Mouse (Mus musculus) urinary bladder, postnatal 36 days (tissue): Measurements from ENCODE around the gene Tor1b.

ENCODE experiments used
- DNase-seq, 2 experiments: peaks; one replicate each; pipeline ENCODE4 v3.0.0; 2022; ENCODE audit warnings: low spot score in 2 of 2, mixed read lengths in 1 of 2

Gene Tor1b

DNA sequence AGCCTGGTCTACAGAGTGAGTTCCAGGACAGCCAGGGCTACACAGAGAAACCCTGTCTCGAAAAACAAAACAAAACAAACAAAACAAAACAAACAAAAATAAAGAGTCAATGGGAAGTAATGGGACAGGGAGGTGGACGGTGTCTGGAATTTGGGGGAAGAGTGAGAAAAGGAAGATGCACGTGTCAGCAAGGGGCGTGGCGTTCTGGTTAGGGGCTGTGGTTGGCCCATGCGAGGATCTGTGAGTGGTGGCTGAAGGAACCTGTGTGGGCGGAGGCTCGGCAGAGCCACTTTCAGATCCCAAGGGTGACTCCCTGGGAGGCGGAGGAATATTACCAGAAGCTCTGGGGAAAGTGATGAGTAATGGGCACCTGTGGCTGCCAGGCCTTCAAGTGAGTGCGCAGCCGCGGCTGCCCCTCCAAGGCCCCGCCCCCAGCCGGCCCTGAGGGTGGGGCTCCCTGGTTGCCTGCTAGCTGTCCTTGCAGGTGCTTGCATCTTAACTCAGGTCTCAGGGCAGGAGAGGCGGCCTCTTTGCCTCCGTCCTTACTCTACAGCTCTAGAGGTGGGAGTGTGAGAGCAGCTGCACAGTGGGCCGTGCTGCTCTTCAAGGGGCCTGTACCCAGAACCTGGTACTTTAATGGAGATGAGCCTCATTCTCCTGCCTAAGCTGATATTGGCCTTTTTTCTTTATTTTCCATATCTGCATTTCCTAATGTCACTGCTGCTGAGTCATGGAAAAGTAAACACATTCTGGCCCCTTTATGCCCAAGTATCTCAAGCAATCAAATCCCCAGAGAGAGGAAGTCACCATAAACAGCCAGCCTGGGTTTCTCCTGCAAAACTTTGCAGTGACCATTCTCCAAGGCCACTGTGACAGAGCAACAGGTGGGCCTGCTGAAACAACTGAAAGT lies 32.6 kb downstream of the Tor1b start:
- peak; percentile 70 to 80 for DNase-seq

DNA sequence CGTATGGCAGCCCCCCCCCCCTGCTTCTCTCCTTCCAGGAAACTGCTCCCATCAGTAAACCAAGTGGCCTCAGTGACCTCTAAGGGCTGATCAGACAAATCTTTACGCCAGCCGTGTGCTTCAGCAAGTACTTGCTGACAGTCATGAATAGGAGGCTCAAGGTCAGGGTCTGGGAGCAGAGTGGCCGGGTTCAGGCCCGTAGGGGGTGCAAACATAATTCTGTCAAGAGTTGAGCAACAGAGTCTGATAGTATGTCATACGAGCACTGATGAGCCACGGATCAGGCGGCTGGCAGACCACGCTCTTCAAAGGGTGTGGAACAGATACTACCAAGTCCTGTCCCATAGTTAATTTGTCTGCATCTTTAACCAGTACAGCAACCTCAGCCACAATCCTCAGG lies 37.5 kb downstream of the Tor1b start:
- DNase-seq: no peak

DNA sequence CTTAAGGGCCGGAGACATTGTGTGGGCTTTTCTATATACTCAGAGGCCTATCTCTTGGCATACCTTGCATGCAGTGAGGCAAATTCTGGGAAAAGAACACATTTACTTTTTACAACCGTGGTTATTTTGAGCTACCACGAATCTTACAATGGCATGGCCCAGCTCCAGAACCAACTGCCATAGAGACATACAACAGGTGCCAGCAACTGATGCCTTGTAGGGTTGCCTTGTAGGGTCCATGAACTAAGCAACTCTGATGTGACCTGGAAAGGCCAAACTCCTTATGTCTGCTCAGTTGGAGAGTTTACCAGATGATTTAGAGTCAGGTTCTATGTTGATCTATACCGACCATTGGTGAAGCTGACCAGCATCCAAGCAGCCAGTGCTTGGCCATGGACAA lies 42.1 kb downstream of the Tor1b start:
- no peak for DNase-seq

DNA sequence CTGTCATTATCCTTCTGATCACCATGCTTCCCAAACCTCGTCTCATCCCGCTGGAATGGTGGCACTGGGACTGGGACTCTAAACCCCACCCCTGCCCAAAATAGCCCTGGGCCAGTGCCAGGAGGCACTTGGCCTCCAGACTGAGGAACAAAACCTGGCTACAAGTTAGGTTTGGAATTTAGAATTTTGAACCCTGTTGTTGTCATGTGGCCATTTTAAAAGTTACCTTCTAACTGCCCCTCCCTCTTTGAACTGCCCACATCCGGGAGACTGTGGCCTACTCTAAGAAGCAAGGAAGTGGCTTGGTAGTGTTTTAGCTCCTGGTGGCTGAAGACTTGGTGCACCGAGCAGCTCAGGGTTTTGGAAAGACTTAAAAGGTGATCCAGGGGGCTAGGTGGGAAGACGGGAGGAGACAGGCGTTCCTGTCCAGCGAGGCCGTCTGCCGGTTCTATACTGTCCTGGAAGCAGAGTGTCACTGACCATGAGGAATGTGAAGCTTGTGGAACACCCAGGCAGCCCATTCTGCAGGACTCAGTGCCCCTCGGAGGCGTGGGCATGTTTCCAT lies 42.8 kb downstream of the Tor1b start:
- DNase-seq: no peak

DNA sequence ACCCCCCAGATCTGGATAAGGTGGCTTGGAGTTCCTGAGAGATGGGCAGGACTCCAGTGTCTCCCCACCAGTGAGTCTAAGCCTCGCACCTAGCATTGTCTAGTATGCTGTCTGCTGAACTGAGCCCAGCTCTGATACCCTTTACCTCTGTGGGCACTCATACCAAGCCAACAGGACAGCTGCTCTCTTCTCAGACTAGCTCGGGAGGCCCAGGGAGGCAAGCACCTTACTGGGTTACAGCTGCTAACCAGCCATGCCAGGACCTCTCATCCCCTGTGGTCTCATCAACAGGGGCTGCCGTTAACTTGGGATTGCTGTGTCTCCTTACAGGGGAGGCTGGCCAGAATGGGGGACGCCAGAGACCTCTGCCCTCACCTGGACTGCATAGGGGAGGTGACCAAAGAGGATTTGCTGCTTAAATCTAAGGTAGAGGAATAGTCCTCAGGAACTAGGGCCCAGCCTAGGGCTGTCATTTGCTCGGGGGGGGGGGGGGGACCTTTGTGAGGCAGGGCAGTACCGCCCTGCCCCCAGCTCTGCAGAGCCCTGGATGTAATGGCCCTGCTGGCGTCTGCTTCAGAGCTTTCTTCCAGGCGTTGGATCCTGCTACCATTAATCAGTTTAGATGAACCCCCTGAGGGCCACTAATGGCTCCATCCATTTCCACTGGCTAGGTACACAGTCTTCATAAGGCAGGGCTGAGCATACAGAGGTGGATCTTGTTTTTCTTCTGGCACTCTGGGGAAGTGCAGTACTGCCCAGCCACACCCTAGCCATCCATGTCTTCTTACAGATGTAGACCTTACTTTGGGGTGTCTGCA lies 45.9 kb downstream of the Tor1b start:
- no peak for DNase-seq

DNA sequence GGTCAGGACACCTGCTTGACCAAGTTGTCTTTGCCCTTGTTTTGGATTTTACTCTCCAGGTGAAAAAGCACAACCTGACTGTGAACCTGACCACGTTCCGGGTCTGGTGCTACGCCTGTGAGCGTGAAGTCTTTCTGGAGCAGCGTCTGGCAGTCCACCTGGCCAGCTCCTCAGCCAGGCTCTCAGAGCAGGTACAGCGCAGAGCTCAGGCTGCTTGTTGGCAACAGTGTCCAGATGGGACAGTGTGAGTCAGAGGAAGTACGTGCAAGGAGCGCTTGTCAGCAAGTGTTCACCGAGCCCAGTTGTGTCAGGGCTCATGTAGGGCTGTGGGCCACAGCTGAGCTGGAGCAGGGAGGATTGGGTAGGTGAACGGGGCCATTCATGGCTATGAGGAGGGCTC lies 50.1 kb downstream of the Tor1b start:
- no peak for DNase-seq

DNA sequence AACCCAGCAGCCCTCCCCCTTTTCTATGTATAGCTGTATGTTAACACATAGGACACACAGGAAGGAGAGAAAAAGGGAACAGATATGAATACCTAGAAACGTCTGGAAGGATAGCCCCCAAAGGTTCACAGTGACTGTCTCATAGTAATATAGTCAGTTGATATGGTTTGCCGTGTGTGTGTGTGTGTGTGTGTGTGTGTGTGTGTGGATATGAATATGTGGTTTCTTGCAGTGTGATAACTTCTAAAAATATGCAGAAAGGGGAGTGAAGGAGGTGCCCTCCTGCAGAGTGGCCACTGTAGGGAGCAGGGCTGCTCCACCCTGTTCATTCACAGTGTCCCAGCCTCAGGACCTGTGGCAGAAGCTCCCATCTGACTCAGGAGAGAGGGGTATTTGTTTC lies 52.7 kb downstream of the Tor1b start:
- no peak for DNase-seq

DNA sequence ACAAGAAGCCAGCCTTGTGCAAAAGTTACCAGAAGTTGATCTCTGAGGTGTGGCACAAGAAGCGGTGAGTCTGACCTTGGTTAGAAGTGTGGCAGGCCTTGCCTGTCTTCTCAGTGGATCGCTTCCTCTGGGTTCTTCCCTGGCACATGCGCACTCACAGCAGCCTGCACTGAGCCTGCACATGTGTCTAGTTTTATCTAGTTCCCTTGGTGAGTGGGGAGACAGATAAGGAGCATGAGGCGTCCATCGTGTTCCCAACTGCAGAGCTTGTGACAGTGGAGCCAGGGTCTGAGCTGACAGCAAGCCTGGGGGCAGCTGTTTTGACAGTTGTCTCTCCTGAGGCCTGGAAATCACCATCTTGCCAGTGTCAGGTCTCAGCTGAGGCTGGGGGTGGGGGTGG lies 53.7 kb downstream of the Tor1b start:
- DNase-seq: no peak

DNA sequence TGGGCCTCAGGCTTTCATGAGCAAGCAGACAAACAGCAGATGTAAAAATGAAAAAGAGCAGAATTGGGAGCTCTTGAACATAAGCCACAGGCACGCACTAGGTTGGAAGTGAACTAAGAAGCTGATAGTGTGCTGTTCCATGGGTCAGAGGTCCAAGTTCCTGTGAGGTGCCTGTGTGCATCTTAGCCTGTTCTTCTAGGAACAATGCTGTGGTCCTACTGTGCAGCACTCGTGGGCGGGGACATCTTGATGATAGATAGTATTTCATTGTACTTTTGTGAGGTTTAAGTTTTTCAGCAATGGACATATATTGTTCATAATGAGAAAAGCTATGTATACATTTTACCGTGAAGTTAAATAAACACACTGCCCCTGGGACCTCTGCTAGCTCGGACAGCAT lies 54.4 kb downstream of the Tor1b start:
- DNase-seq: no peak
